Mouse (Mus musculus): ENCODE measurements around the gene Zfp113. TPM values are rescaled to one million over a fixed set of nuclear protein-coding genes. Genes with fewer than 3 reads are reported as not detected.
A peak's percentile ranks its signal among the peaks of the same experiment; 100 is the strongest.
"Not testable (repeated sequence)": the region's sequence is repeated elsewhere in the genome, so short reads cannot be mapped to it uniquely, and the experiment has no call there.

Gene Zfp113
- polyA plus RNA-seq, 1 experiment from 2014 or later: 27.4 TPM

GRCm38 (mm10) chr5:138137257-138137656 lies 18.3 kb downstream of the Zfp113 start:
- H3K4me3 ChIP-seq (replicated peaks): no peak overlapping the region
- no peak for ATAC-seq (ENCODE audit: insufficient number of reproducible peaks, insufficient read depth, low FRiP score, low TSS enrichment, low read depth)
- no peaks in the 10 kb centered on the region for H3K9me3 ChIP-seq
- WGBS: 93% methylated on average over 4 of the region's 4 CpGs
- H3K27me3 ChIP-seq: no peaks in the 10 kb centered on the region
- no peak overlapping the region for H3K9ac ChIP-seq (replicated peaks)
- H3K36me3 ChIP-seq: peaks cover 46% of the 10 kb centered on the region
- H3K27ac ChIP-seq: no peak overlapping the region
- no peak overlapping the region for H3K4me2 ChIP-seq
- no peaks in the 10 kb centered on the region for H3K4me1 ChIP-seq (replicated peaks)

GRCm38 (mm10) chr5:138132425-138133064 lies 23.0 kb downstream of the Zfp113 start:
- Histone ChIP-seq H3K36me3 (peaks cover 79% of the 10 kb centered on the region), H3K4me1 (replicated peaks) (no peaks in the 10 kb centered on the region), H3K4me2 (no peak overlapping the region), H3K4me3 (replicated peaks) (no peak overlapping the region), H3K9me3 (no peaks in the 10 kb centered on the region), H3K9ac (replicated peaks) (no peak overlapping the region), H3K27ac (no peak overlapping the region), H3K27me3 (no peaks in the 10 kb centered on the region)
- ATAC-seq (ENCODE audit: insufficient number of reproducible peaks, insufficient read depth, low FRiP score, low TSS enrichment, low read depth): no peak
- WGBS: 80% methylated on average over 5 of the region's 5 CpGs

GRCm38 (mm10) chr5:138118041-138118440 lies 37.5 kb downstream of the Zfp113 start:
- Histone ChIP-seq H3K27ac (no peak overlapping the region), H3K4me3 (replicated peaks) (peak overlapping the region; percentile 65), H3K9me3 (no peaks in the 10 kb centered on the region), H3K9ac (replicated peaks) (peak overlapping the region; percentile 75), H3K27me3 (no peaks in the 10 kb centered on the region), H3K4me2 (peak overlapping the region; percentile 71), H3K36me3 (peaks cover 35% of the 10 kb centered on the region), H3K4me1 (replicated peaks) (peaks cover 10% of the 10 kb centered on the region)
- WGBS: 80% methylated on average over 3 of the region's 3 CpGs
- no peak for ATAC-seq (ENCODE audit: insufficient number of reproducible peaks, insufficient read depth, low FRiP score, low TSS enrichment, low read depth)

- no peaks in the 10 kb centered on the region for H3K9me3 ChIP-seq
- 8% methylated on average over 16 of the region's 16 CpGs for WGBS
- ATAC-seq (ENCODE audit: insufficient number of reproducible peaks, insufficient read depth, low FRiP score, low TSS enrichment, low read depth): no peak
- H3K4me2 ChIP-seq: peak overlapping the region; percentile 71
- H3K9ac ChIP-seq (replicated peaks): peak overlapping the region; percentile 75
- H3K27ac ChIP-seq: peak overlapping the region; percentile 94
- H3K4me3 ChIP-seq (replicated peaks): peak overlapping the region; percentile 65
- H3K4me1 ChIP-seq (replicated peaks): peaks cover 10% of the 10 kb centered on the region
- H3K36me3 ChIP-seq: peaks cover 29% of the 10 kb centered on the region
- H3K27me3 ChIP-seq: no peaks in the 10 kb centered on the region
Measured at GRCm38 (mm10) chr5:138117199-138118015, 38.1 kb downstream of the Zfp113 start.

- Histone ChIP-seq H3K4me3 (replicated peaks) (peak within 1 kb of the TSS; percentile 65), H3K9ac (replicated peaks) (peak within 1 kb of the TSS; percentile 75), H3K4me1 (replicated peaks) (peaks cover 10% of the 10 kb centered on the region), H3K9me3 (no peaks in the 10 kb centered on the region), H3K27me3 (no peaks in the 10 kb centered on the region), H3K27ac (peak within 1 kb of the TSS; percentile 94), H3K4me2 (peak within 1 kb of the TSS; percentile 71), H3K36me3 (peaks cover 24% of the 10 kb centered on the region)
- WGBS: 7% methylated on average over 38 of the region's 38 CpGs
- ATAC-seq (ENCODE audit: insufficient number of reproducible peaks, insufficient read depth, low FRiP score, low TSS enrichment, low read depth): peak; percentile 88
Measured at GRCm38 (mm10) chr5:138116255-138117198, 39.0 kb downstream of the Zfp113 start, which contains the start of gene Zscan21. Zscan21 (plus strand) TSS chr5:138116903.

- 62% methylated on average over 4 of the region's 4 CpGs for WGBS
- H3K36me3 ChIP-seq: peaks cover 11% of the 10 kb centered on the region
- H3K9me3 ChIP-seq; H3K4me1 ChIP-seq (replicated peaks); H3K9ac ChIP-seq (replicated peaks); H3K27ac ChIP-seq; H3K4me3 ChIP-seq (replicated peaks); H3K27me3 ChIP-seq; ATAC-seq (ENCODE audit: insufficient number of reproducible peaks, insufficient read depth, low FRiP score, low TSS enrichment, low read depth); H3K4me2 ChIP-seq: not testable (repeated sequence)
Measured at GRCm38 (mm10) chr5:138109847-138110396, 45.6 kb downstream of the Zfp113 start.

- H3K9ac ChIP-seq (replicated peaks): no peak overlapping the region
- no peak overlapping the region for H3K27ac ChIP-seq
- no peaks in the 10 kb centered on the region for H3K27me3 ChIP-seq
- no peaks in the 10 kb centered on the region for H3K4me1 ChIP-seq (replicated peaks)
- H3K36me3 ChIP-seq: peaks cover 39% of the 10 kb centered on the region
- ATAC-seq (ENCODE audit: insufficient number of reproducible peaks, insufficient read depth, low FRiP score, low TSS enrichment, low read depth): no peak
- H3K9me3 ChIP-seq: no peaks in the 10 kb centered on the region
- H3K4me2 ChIP-seq: no peak overlapping the region
- 71% methylated on average over 3 of the region's 3 CpGs for WGBS
- no peak overlapping the region for H3K4me3 ChIP-seq (replicated peaks)
Measured at GRCm38 (mm10) chr5:138107130-138107529, 48.4 kb downstream of the Zfp113 start.

- no peaks in the 10 kb centered on the region for H3K9me3 ChIP-seq
- no peak overlapping the region for H3K9ac ChIP-seq (replicated peaks)
- H3K4me1 ChIP-seq (replicated peaks): no peaks in the 10 kb centered on the region
- 92% methylated on average over 2 of the region's 2 CpGs for WGBS
- no peak overlapping the region for H3K4me3 ChIP-seq (replicated peaks)
- no peak overlapping the region for H3K4me2 ChIP-seq
- peaks cover 61% of the 10 kb centered on the region for H3K36me3 ChIP-seq
- no peak overlapping the region for H3K27ac ChIP-seq
- ATAC-seq (ENCODE audit: insufficient number of reproducible peaks, insufficient read depth, low FRiP score, low TSS enrichment, low read depth): no peak
- no peaks in the 10 kb centered on the region for H3K27me3 ChIP-seq
Measured at GRCm38 (mm10) chr5:138104976-138105375, 50.6 kb downstream of the Zfp113 start.

GRCm38 (mm10) chr5:138094474-138094873 lies 61.1 kb downstream of the Zfp113 start:
- WGBS: 94% methylated on average over 6 of the region's 6 CpGs
- Histone ChIP-seq H3K4me3 (replicated peaks) (no peak overlapping the region), H3K4me1 (replicated peaks) (no peaks in the 10 kb centered on the region), H3K27me3 (no peaks in the 10 kb centered on the region), H3K4me2 (no peak overlapping the region), H3K9me3 (no peaks in the 10 kb centered on the region), H3K36me3 (peaks cover 76% of the 10 kb centered on the region), H3K9ac (replicated peaks) (no peak overlapping the region), H3K27ac (no peak overlapping the region)
- ATAC-seq (ENCODE audit: insufficient number of reproducible peaks, insufficient read depth, low FRiP score, low TSS enrichment, low read depth): no peak

- Histone ChIP-seq H3K27ac (no peak overlapping the region), H3K27me3 (no peaks in the 10 kb centered on the region), H3K4me1 (replicated peaks) (no peaks in the 10 kb centered on the region), H3K4me3 (replicated peaks) (no peak overlapping the region), H3K36me3 (peaks cover 76% of the 10 kb centered on the region), H3K9me3 (no peaks in the 10 kb centered on the region), H3K4me2 (no peak overlapping the region), H3K9ac (replicated peaks) (no peak overlapping the region)
- no peak for ATAC-seq (ENCODE audit: insufficient number of reproducible peaks, insufficient read depth, low FRiP score, low TSS enrichment, low read depth)
- 94% methylated on average over 4 of the region's 4 CpGs for WGBS
Measured at GRCm38 (mm10) chr5:138092771-138093170, 62.8 kb downstream of the Zfp113 start.
